Mouse (Mus musculus) liver, adult (tissue): ENCODE results near the gene Cd19.

Experiments used
- GATA4 ChIP-seq: IDR thresholded peaks from 2 replicates; pipeline ENCODE4 v1.6.1; 2014; ENCODE audit warnings: mild to moderate bottlenecking, low read length; ENCODE audit not compliant: insufficient replicate concordance

Gene Cd19

DNA sequence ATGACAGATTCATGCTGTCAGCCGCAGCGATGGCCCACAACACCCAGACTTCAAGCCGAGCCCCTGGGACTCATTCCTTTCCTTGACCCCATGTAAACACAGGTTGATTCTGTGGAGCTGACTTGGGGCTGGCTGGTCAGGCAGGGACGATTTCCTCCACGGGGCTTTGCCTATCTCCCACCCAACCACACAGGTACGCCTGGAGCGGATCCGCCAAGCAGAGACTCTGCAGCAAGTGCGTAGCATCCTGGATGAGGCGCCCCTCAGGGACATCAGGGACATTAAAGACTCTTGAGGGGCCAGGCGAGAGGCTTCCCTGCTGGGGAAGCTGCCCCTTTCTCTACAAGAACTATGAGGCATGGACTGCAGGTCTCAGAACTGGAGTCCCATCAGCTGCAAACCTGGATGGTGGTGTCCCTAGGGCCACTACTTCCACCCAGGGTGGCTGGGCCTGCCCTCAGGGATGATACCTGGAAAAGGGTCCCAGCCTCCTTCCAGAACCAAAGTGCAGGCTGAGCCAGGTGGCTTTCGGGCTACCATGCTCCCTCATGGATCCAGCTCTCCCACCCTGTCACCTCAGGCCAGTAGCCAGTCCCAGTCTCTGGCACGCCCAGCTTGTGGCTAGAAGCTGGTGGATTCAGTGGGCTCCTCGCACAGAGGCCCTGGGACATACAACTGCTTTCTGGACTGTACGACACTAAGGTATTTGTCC is 30.6 kb upstream of the Cd19 start:
- TF ChIP-seq GATA4, result no peak

DNA sequence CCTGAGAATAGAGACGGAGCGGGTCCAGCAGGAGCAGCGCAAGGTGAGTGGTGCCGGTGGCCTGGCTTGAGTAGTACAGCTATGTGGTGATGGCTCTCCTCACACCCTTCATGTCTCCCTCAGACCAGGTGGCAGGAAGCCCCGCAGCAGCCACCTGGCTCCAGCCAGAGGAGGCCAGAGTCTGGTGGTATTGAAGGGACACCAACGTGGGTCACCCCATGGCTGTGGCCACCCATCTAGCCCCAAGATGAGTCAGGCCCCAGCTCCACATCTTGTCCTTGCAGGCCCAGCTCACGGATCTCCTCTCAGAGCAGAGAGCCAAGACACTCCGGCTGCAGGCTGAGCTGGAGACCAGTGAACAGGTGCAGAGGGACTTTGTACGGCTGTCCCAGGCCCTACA is 29.8 kb upstream of the Cd19 start:
- TF ChIP-seq GATA4, result no peak

DNA sequence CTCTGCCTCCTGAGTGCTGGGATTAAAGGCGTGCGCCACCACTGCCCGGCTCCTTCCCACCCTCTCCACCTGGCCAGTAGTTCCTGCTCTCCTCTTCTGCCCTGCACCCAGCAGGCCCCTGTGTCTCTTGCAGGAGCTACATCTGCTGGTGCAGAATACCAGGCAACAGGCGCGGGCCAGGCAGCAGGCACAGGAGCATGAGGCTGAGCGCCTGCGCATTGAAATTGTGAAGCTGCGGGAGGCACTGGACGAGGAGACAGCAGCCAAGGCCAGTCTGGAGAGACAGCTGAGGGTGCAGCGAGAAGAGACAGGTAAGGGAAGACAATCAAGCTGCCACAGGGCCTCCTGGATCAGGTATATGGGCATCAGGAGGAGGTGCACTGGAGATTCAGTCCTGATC is 29.3 kb upstream of the Cd19 start:
- no peak for TF ChIP-seq GATA4

DNA sequence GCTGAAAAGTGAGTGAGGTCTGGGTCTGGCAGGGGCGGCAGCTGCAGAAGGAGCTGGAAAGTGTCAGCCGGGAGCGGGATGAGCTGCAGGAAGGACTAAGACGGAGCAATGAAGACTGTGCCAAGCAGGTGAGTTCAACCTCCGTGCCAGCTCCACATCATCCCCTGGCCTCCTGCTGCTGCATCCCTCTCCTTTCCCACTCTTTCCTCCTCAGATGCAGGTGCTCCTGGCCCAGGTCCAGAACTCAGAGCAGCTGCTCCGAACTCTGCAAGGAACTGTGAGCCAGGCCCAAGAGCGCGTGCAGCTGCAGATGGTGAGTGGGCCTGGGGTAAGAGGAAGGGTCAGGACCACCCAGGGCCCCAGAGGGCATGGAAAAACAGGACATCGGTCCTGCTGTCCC is 25.4 kb upstream of the Cd19 start:
- TF ChIP-seq GATA4, result no peak

GRCm38 (mm10) chr7:126436851-126437250 is 22.2 kb upstream of the Cd19 start:
- TF ChIP-seq GATA4, result no peak

DNA sequence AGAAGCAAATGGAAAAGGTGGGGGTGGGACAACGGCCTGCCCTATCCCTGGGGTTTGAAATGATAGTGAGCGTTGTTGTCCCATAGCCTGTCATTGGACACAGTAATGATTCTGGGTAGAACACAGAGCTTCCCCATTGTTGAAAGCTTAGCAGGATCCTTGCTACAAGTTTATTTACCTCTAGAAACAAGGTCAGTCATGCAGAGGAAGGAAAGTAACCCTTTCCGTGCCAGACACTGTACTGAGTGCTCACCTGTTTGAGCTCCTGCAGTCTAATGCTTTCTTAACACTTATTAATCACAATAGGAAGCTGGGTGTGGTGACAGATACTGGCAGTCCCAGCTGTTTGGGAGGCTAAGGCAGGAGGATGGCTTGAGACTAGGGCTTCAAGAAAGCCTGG is 21.1 kb upstream of the Cd19 start:
- TF ChIP-seq GATA4, result no peak

- TF ChIP-seq GATA4, result no peak
Measured at GRCm38 (mm10) chr7:126434726-126435125, 20.0 kb upstream of the Cd19 start.

DNA sequence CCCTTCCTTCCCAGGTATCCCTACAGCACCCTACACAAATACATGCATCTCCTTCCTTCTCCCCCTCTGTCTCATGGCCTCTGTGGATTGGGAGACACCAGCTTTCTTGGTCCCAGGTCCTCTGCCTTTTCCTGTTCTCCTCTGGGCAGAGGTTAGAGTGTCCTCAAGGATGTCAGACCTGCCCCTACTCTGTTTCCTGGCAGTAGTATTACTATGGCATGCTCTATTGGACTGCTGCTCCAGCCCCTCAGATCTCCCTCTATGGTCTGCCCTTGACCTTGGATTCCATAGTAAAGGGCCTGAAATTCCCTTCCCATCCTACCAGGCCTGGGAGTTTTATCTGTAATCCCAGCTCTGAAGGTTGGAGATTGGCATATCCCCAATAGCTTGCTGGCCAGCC is 15.5 kb upstream of the Cd19 start:
- TF ChIP-seq GATA4, result no peak

DNA sequence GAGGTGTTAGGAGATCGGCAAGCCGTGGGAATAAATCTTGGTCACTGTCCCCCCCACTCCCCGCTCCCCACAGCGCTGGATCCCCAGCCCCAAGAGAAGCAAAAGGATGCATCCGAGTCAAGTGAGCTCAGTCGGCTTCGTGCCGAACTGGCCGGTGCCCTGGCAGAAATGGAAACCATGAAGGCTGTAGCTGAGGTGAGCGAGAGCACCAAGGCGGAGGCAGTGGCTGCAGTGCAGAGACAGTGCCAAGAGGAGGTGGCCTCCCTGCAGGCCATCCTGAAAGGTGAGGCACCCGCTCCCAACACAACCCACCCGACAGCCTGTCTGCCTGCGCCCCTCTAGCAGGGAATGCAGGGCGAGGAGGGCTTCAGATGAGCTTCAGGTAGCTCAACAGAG is 14.8 kb upstream of the Cd19 start:
- TF ChIP-seq GATA4, result no peak

- TF ChIP-seq GATA4, result no peak
Measured at GRCm38 (mm10) chr7:126428631-126429502, 14.2 kb upstream of the Cd19 start, which contains the start of gene Rabep2. TSS of gene Rabep2 (plus strand) at chr7:126428759.

GRCm38 (mm10) chr7:126428154-126428553 is 13.5 kb upstream of the Cd19 start:
- TF ChIP-seq GATA4, result no peak

GRCm38 (mm10) chr7:126427323-126427860 is 12.7 kb upstream of the Cd19 start:
- no peak for TF ChIP-seq GATA4

DNA sequence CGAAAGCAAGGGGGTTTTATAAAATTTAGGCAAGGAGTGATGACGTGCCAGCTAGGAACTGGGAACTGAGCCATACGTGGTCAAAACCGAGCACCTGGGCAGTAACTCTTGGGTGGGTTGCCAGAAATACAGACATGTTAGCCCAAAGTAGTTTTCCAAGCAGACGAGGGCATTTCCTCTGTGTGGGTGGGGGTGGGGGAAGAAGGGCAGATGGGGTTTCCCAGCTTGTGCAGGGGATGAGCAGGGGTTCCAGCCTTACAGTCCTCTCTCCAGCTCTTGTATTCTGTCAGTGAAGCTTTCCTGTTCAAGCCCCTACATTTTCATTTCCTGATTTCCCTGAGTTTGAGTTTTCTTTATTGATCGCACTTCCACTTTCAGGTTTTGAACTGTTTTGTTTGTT is 9.5 kb upstream of the Cd19 start:
- TF ChIP-seq GATA4, result no peak

DNA sequence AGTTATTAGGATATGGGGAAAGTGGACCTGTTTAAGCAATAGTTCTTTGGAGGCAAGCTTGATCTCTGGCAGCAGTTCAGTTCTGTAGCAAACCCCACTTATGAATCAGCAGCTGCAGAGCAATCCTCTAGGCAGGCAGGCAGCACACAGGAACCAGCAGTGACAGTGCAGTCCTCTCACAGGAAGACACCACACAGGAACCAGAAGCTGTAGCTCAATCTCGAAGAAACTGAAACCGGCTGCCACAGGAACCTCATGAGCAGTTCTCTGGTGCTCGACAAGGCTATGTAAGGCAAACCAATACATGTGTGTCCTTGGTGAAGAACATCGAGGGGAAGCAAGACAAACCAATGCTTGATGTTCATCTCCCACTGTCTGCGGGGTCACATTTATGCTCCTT is 7.1 kb upstream of the Cd19 start:
- no peak for TF ChIP-seq GATA4

DNA sequence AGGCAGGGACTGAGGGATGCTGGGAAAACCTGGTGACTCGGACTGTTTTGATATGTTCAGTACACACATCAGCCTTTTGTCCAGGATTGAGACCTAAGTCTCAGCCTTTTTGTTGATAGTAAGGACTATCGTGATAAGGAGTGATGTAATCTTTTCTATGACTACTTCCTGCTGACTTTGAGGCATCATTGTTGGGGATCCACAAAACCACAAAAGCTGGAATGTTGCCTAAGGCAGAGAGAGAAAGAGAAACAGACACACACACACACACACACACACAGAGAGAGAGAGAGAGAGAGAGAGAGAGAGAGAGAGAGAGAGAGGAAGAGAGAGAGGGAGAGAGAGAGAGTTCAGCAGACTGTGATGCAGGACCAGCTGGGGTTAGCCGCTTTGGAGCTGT is 3.8 kb upstream of the Cd19 start:
- TF ChIP-seq GATA4, result no peak

DNA sequence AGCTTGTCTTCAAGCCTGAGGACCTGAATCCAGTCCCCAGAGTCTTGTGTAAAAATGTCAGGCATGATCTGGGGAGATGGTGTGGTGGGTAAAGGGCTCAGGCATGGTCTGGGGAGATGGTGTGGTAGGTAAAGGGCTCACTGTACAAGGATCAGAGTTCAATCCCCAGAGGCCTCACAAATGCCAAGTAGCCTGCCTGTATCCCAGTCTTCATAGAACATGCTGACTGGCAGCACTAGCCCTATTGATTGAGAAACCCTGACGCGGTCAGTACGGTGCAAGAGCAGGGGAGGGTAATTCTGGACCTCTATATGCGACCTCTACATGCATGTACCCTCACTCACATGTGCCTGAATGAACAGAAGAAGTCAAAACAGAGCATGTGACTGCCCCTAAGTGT is 2.9 kb upstream of the Cd19 start:
- TF ChIP-seq GATA4, result no peak
